11 mouse cellular contexts compared by ENCODE assay signal in genomic region chr5:139543650-139544270, GRCm38 (mm10). TPM values are rescaled to one million over a fixed set of nuclear protein-coding genes. Genes with fewer than 3 reads are reported as not detected.
A peak's percentile ranks its signal among the peaks of the same experiment; 100 is the strongest.
DNase-seq lines count a peak whose midpoint lies in the region; ATAC-seq and TF ChIP-seq lines count a peak whose summit lies in the region.
"Had no signal": no experiment of that assay in that cellular context is flagged by ENCODE, and none has a peak within 500 bp of the region (broad histone marks: within the 10 kb centered on the region; RNA-seq: fewer than 3 reads in every experiment).

No protein-coding gene starts in this region.

- no peaks in the 10 kb centered on the region for H3K9me3 ChIP-seq in lung, embryonic 15.5 days
- H3K9me3 ChIP-seq in embryonic facial prominence, embryonic 10.5 days: no peaks in the 10 kb centered on the region
- H3K9me3 ChIP-seq in intestine, postnatal 0 days (ENCODE audit: control insufficient read depth): no peaks in the 10 kb centered on the region
- no peaks in the 10 kb centered on the region for H3K9me3 ChIP-seq in stomach, embryonic 14.5 days (ENCODE audit: control insufficient read depth, low read depth, low read length)

- ATAC-seq in lung, embryonic 15.5 days (ENCODE audit: borderline replicate concordance, extremely low read depth, low FRiP score, low TSS enrichment): no peak
- ATAC-seq in intestine, postnatal 0 days: no peak
- no peak for ATAC-seq in stomach, embryonic 14.5 days (ENCODE audit: insufficient number of reproducible peaks, insufficient read depth, low FRiP score, low read depth)
- ATAC-seq in frontal cortex, adult (ENCODE audit: low TSS enrichment): no peak
- no peak for ATAC-seq in inflammation-experienced regulatory T-cells, adult 6 months

- H3K4me3 ChIP-seq in lung, embryonic 15.5 days: peak overlapping the region; percentile 18; the same call in 1 of the 2 replicates
- H3K4me3 ChIP-seq in embryonic facial prominence, embryonic 10.5 days: peak overlapping the region; percentile 41
- H3K4me3 ChIP-seq in intestine, postnatal 0 days (ENCODE audit: low read depth, low read length): peak overlapping the region; percentile 16
- H3K4me3 ChIP-seq in stomach, embryonic 14.5 days (ENCODE audit: low read depth, low read length): peak overlapping the region; percentile 3; the same call in 1 of the 2 replicates

- TF ChIP-seq CTCF in intestine, postnatal 0 days (IDR thresholded peaks at IDR 0.05; ENCODE audit: low read depth): no peak

- no peak overlapping the region for H3K9ac ChIP-seq in lung, embryonic 15.5 days
- H3K9ac ChIP-seq in intestine, postnatal 0 days (ENCODE audit: low read depth, low read length): no peak overlapping the region
- no peak overlapping the region for H3K9ac ChIP-seq in stomach, embryonic 14.5 days (replicated peaks; ENCODE audit: low read depth, low read length)

- H3K4me1 ChIP-seq in lung, embryonic 15.5 days: peaks cover 15% of the 10 kb centered on the region; the same call in 1 of the 2 replicates
- H3K4me1 ChIP-seq in embryonic facial prominence, embryonic 10.5 days: peaks cover 60% of the 10 kb centered on the region
- H3K4me1 ChIP-seq in intestine, postnatal 0 days (replicated peaks; ENCODE audit: control insufficient read depth, insufficient read depth, low read length): no peaks in the 10 kb centered on the region
- H3K4me1 ChIP-seq in stomach, embryonic 14.5 days (ENCODE audit: control insufficient read depth, insufficient read depth, low read length): no peaks in the 10 kb centered on the region

- no peak overlapping the region for H3K27ac ChIP-seq in lung, embryonic 15.5 days
- H3K27ac ChIP-seq in embryonic facial prominence, embryonic 10.5 days (replicated peaks): peak overlapping the region; percentile 3; the same call in 1 of the 2 replicates
- H3K27ac ChIP-seq in intestine, postnatal 0 days (ENCODE audit: low read depth, low read length): no peak overlapping the region
- H3K27ac ChIP-seq in stomach, embryonic 14.5 days (ENCODE audit: low read length): no peak overlapping the region

- DNase-seq in lung, postnatal 25 days (ENCODE audit: low spot score): no peak
- DNase-seq in embryonic facial prominence, embryonic 10.5 days (ENCODE audit: low spot score): peak; percentile 72
- DNase-seq in layer of hippocampus, postnatal 36 days: no peak
- DNase-seq: adrenal gland, postnatal 10 days had no signal

- H3K4me2 ChIP-seq in lung, embryonic 15.5 days: peak overlapping the region; percentile 26; the same call in 1 of the 2 replicates
- peak overlapping the region; percentile 44 for H3K4me2 ChIP-seq in intestine, postnatal 0 days (replicated peaks; ENCODE audit: low read depth)
- 0 out of 2 replicates have a peak overlapping the region, but pooled peaks have one; percentile 18 for H3K4me2 ChIP-seq in stomach, embryonic 14.5 days (replicated peaks; ENCODE audit: low read depth, low read length)

- peaks cover 98% of the 10 kb centered on the region for H3K27me3 ChIP-seq in lung, embryonic 15.5 days
- peaks cover 100% of the 10 kb centered on the region for H3K27me3 ChIP-seq in embryonic facial prominence, embryonic 10.5 days (replicated peaks; ENCODE audit: low read depth, poor library complexity, severe bottlenecking)
- H3K27me3 ChIP-seq in intestine, postnatal 0 days (replicated peaks; ENCODE audit: control insufficient read depth, insufficient read depth, low read length): peaks cover 96% of the 10 kb centered on the region
- H3K27me3 ChIP-seq in stomach, embryonic 14.5 days (ENCODE audit: control insufficient read depth, insufficient read depth, low read length): peaks cover 76% of the 10 kb centered on the region

- H3K36me3 ChIP-seq in lung, embryonic 15.5 days: no peaks in the 10 kb centered on the region
- no peaks in the 10 kb centered on the region for H3K36me3 ChIP-seq in embryonic facial prominence, embryonic 10.5 days (replicated peaks)
- H3K36me3 ChIP-seq in intestine, postnatal 0 days (ENCODE audit: control insufficient read depth, insufficient read depth): no peaks in the 10 kb centered on the region
- H3K36me3 ChIP-seq in stomach, embryonic 14.5 days (ENCODE audit: control insufficient read depth, insufficient read depth, low read length): no peaks in the 10 kb centered on the region

- WGBS in lung, embryonic 15.5 days: under 1% methylated on average over 71 of the region's 71 CpGs
- under 1% methylated on average over 71 of the region's 71 CpGs for WGBS in embryonic facial prominence, embryonic 10.5 days
- WGBS in intestine, postnatal 0 days: 2% methylated on average over 69 of the region's 71 CpGs
- under 1% methylated on average over 71 of the region's 71 CpGs for WGBS in stomach, embryonic 14.5 days

RNA-seq across cellular contexts. Expression of gene Uncx, which starts 0.5 kb away (rescaled TPM):
- polyA plus RNA-seq in lung, embryonic 15.5 days (2015; fragmentation: Nextera tagmentation; extraction: Ambion mirVana): 0.09 TPM in 1 of 2 replicates, not detected in the other
- polyA plus RNA-seq in embryonic facial prominence, embryonic 10.5 days (2016; fragmentation: Nextera tagmentation; extraction: Ambion mirVana): 3.3 and 4.7 TPM in 2 replicates
- polyA plus RNA-seq in intestine, postnatal 0 days (2015; fragmentation: Nextera tagmentation; extraction: Ambion mirVana): not detected in 2 replicates
- polyA plus RNA-seq in stomach, embryonic 14.5 days (2014; fragmentation: Nextera tagmentation; extraction: Ambion mirVana): not detected in 2 replicates
- under 1 TPM in 1 of 2 experiments, not detected in 1; 0.12 TPM for total RNA-seq in layer of hippocampus, postnatal 36 days (2021)
- not detected for polyA plus RNA-seq in inflammation-experienced regulatory T-cells, adult 6 months (2017; shearing (Covaris generic))
- total RNA-seq: adrenal gland, postnatal 10 days; hematopoietic stem cell, adult 5-6 weeks had no signal
- polyA plus RNA-seq: small intestine, adult 2 months had no signal

RNA-seq across cellular contexts. Expression of gene Zfand2a, which starts 59.4 kb away (rescaled TPM):
- 7.7 and 9.5 TPM in 2 replicates for polyA plus RNA-seq in lung, embryonic 15.5 days (2015; fragmentation: Nextera tagmentation; extraction: Ambion mirVana)
- polyA plus RNA-seq in embryonic facial prominence, embryonic 10.5 days (2016; fragmentation: Nextera tagmentation; extraction: Ambion mirVana): 10.2 and 12.5 TPM in 2 replicates
- polyA plus RNA-seq in intestine, postnatal 0 days (2015; fragmentation: Nextera tagmentation; extraction: Ambion mirVana): 6.1 and 6.7 TPM in 2 replicates
- 5.8 and 6.9 TPM in 2 replicates for polyA plus RNA-seq in stomach, embryonic 14.5 days (2014; fragmentation: Nextera tagmentation; extraction: Ambion mirVana)
- total RNA-seq in layer of hippocampus, postnatal 36 days (2021): 10 to 100 TPM; 62.5 to 66.6 TPM
- 10 to 100 TPM in 1 of 3 experiments, 1 to 10 TPM in 2; 8.1 to 10.3 (median 9.2) TPM for polyA plus RNA-seq in inflammation-experienced regulatory T-cells, adult 6 months (2017; shearing (Covaris generic))
